Mouse (Mus musculus) testis, adult 2 months (tissue): ENCODE results near the gene Mcpt1.

Experiments
- CTCF ChIP-seq: fragments of 200-500 bp; IDR thresholded peaks from 2 replicates; pipeline ENCODE4 v1.5.1; 2012; ENCODE audit warnings: low read depth, mild to moderate bottlenecking, inconsistent platforms, low read length, moderate library complexity; ENCODE audit not compliant: control insufficient read depth, insufficient read depth, insufficient replicate concordance
- POLR2A ChIP-seq: fragments of 200-500 bp; IDR thresholded peaks from 2 replicates; pipeline ENCODE4 v1.6.1; 2012; ENCODE audit warnings: low read depth, mild to moderate bottlenecking, inconsistent platforms, low read length, moderate library complexity; ENCODE audit not compliant: control insufficient read depth

GRCm38 (mm10) chr14:56019446-56019845, 1.7 kb downstream of the Mcpt1 start:
- TF ChIP-seq POLR2A (no peak), CTCF (no peak)
